Mouse (Mus musculus) heart, adult 2 months (tissue): ENCODE results near the gene Magi3. TPM values are rescaled to one million over a fixed set of nuclear protein-coding genes. Genes with fewer than 3 reads are reported as not detected.

Source experiments
- DNase-seq, 2 experiments: peaks; one replicate each; pipeline ENCODE4 v3.0.0; 2021
- H3K27ac ChIP-seq: fragments of 200-600 bp; 2 replicates; pipeline ENCODE4 v1.8.1; 2022
- H3K27me3 ChIP-seq: fragments of 200-500 bp; 2 replicates; pipeline ENCODE4 v1.6.1; 2012; ENCODE audit warnings: mild to moderate bottlenecking, low read length, inconsistent platforms, mixed read lengths; ENCODE audit not compliant: control insufficient read depth, insufficient read depth
- H3K36me3 ChIP-seq: fragments of 200-500 bp; 2 replicates; pipeline ENCODE4 v1.6.1; 2012; ENCODE audit warnings: low read length, inconsistent platforms; ENCODE audit not compliant: control insufficient read depth, insufficient read depth
- H3K4me1 ChIP-seq: fragments of 200-500 bp; 2 replicates; pipeline ENCODE4 v1.6.1; 2011; ENCODE audit warnings: low read length; ENCODE audit not compliant: control insufficient read depth, insufficient read depth
- H3K4me3 ChIP-seq: fragments of 200-600 bp; 2 replicates; pipeline ENCODE4 v1.8.1; 2022
- H3K79me2 ChIP-seq: fragments of 200-500 bp; replicated peaks from 2 replicates; pipeline ENCODE4 v1.6.1; 2012; ENCODE audit warnings: mild to moderate bottlenecking, inconsistent platforms, low read length, moderate library complexity, mixed read lengths; ENCODE audit not compliant: control insufficient read depth, insufficient read depth
- H3K9ac ChIP-seq: fragments of 200-500 bp; 2 replicates; pipeline ENCODE4 v1.6.1; 2012; ENCODE audit warnings: low read depth, mild to moderate bottlenecking, control low read depth, inconsistent platforms, low read length, mixed read lengths
- CTCF ChIP-seq: fragments of 200-600 bp; IDR thresholded peaks from 2 replicates; pipeline ENCODE4 v1.8.1; 2022; ENCODE audit warnings: antibody characterized with exemption, mild to moderate bottlenecking, moderate library complexity
- EP300 ChIP-seq: fragments of 200-500 bp; IDR thresholded peaks from 2 replicates; pipeline ENCODE4 v1.6.1; 2011; ENCODE audit warnings: low read depth, low read length, control low read depth; ENCODE audit not compliant: insufficient read depth
- POLR2A ChIP-seq: fragments of 200-500 bp; IDR thresholded peaks from 2 replicates; pipeline ENCODE4 v1.6.1; 2011; ENCODE audit warnings: mild to moderate bottlenecking, low read depth, low read length, control low read depth; ENCODE audit not compliant: insufficient read depth
- WGBS: fragments of 180-500 bp; shearing (Covaris S2); methylation state at CpG from one replicate; pipeline ENCODE4 v1.1.7; 2018; 5-methylcytosine and 5-hydroxymethylcytosine counted together
- intact Hi-C: fragments of 180-260 bp; cut with DNase I; formaldehyde crosslinking; loops from one replicate; pipeline ENCODE4 v1.15.1; 2025
- polyA plus RNA-seq: library from polyadenylated mRNA; depleted of rRNA; stranded (reverse); fragments of >200 nt; gene quantifications from 2 replicates; pipeline ENCODE4 v1.2.3, GENCODE M21; 2012
- total RNA-seq, 2 experiments: library from RNA; stranded (reverse); gene quantifications; 2 replicates each; pipeline ENCODE4 v1.2.3; 2021

The Magi3 gene
- total and polyA plus RNA-seq, 3 experiments: 10.0 to 42.2 (median 31.2) TPM

- no peak for TF ChIP-seq POLR2A
- TF ChIP-seq CTCF: no peak
- no peak for TF ChIP-seq EP300
- intact Hi-C loops: no loop called here
- H3K79me2 ChIP-seq: no peaks in the 10 kb centered on the region
- H3K4me1 ChIP-seq: no peaks in the 10 kb centered on the region
- 0 out of 2 replicates have a peak, but pooled peaks cover 2% of the 10 kb centered on the region for H3K36me3 ChIP-seq
- DNase-seq: no peak
- no peak overlapping the region for H3K27ac ChIP-seq
- no peak overlapping the region for H3K4me3 ChIP-seq
- H3K9ac ChIP-seq: no peak overlapping the region
- no peaks in the 10 kb centered on the region for H3K27me3 ChIP-seq
- WGBS: 84% methylated on average over 8 of the region's 8 CpGs
Measured at GRCm38 (mm10) chr3:104006896-104007466, 213.2 kb downstream of the Magi3 start.

GRCm38 (mm10) chr3:103998724-103999123, 221.4 kb downstream of the Magi3 start:
- Histone ChIP-seq H3K27ac (no peak overlapping the region), H3K9ac (no peak overlapping the region), H3K4me1 (no peaks in the 10 kb centered on the region), H3K27me3 (no peaks in the 10 kb centered on the region), H3K4me3 (no peak overlapping the region), H3K79me2 (no peaks in the 10 kb centered on the region), H3K36me3 (no peaks in the 10 kb centered on the region)
- DNase-seq: no peak
- TF ChIP-seq EP300: no peak
- no peak for TF ChIP-seq POLR2A
- TF ChIP-seq CTCF: no peak
- intact Hi-C loops: no loop called here
- 88% methylated on average over 4 of the region's 4 CpGs for WGBS

GRCm38 (mm10) chr3:103991271-103991670, 228.9 kb downstream of the Magi3 start:
- DNase-seq: no peak
- no peaks in the 10 kb centered on the region for H3K36me3 ChIP-seq

GRCm38 (mm10) chr3:103989352-103989751, 230.8 kb downstream of the Magi3 start:
- DNase-seq: no peak
- H3K4me1 ChIP-seq: no peaks in the 10 kb centered on the region
- H3K9ac ChIP-seq: no peak overlapping the region
- 66% methylated on average over 4 of the region's 4 CpGs for whole genome bisulfite sequencing
- no peak for TF ChIP-seq CTCF
- TF ChIP-seq POLR2A: no peak
- no peak for TF ChIP-seq EP300
- H3K27me3 ChIP-seq: no peaks in the 10 kb centered on the region
- no peak overlapping the region for H3K27ac ChIP-seq
- intact Hi-C loops: no loop called here
- no peaks in the 10 kb centered on the region for H3K79me2 ChIP-seq
- H3K4me3 ChIP-seq: no peak overlapping the region
- H3K36me3 ChIP-seq: no peaks in the 10 kb centered on the region

More at GRCm38 (mm10) chr3:103991271-103991670, 228.9 kb downstream of the Magi3 start:
- 95% methylated on average over 3 of the region's 3 CpGs for WGBS
- no peak for TF ChIP-seq EP300
- no peak for TF ChIP-seq CTCF
- no peak for TF ChIP-seq POLR2A
- Histone ChIP-seq H3K4me3 (no peak overlapping the region), H3K9ac (no peak overlapping the region), H3K27me3 (no peaks in the 10 kb centered on the region), H3K4me1 (no peaks in the 10 kb centered on the region), H3K27ac (no peak overlapping the region), H3K79me2 (no peaks in the 10 kb centered on the region)
- intact Hi-C loops: no loop called here

GRCm38 (mm10) chr3:103987831-103988432, 232.2 kb downstream of the Magi3 start:
- Histone ChIP-seq H3K36me3 (no peaks in the 10 kb centered on the region), H3K27me3 (no peaks in the 10 kb centered on the region), H3K4me1 (no peaks in the 10 kb centered on the region; the same call in 1 of the 2 replicates), H3K4me3 (no peak overlapping the region), H3K79me2 (no peaks in the 10 kb centered on the region), H3K27ac (no peak overlapping the region), H3K9ac (no peak overlapping the region)
- intact Hi-C loops: no loop called here
- DNase-seq: no peak
- no peak for TF ChIP-seq POLR2A
- no peak for TF ChIP-seq EP300
- no peak for TF ChIP-seq CTCF
- 56% methylated on average over 5 of the region's 5 CpGs for WGBS

- H3K27ac ChIP-seq: no peak overlapping the region
- intact Hi-C loops: no loop called here
- WGBS: 94% methylated on average over 2 of the region's 2 CpGs
- no peaks in the 10 kb centered on the region for H3K79me2 ChIP-seq
- no peak overlapping the region for H3K4me3 ChIP-seq
- no peaks in the 10 kb centered on the region; the same call in 1 of the 2 replicates for H3K4me1 ChIP-seq
- H3K36me3 ChIP-seq: no peaks in the 10 kb centered on the region
- no peak overlapping the region for H3K9ac ChIP-seq
- DNase-seq: no peak
- no peaks in the 10 kb centered on the region for H3K27me3 ChIP-seq
- TF ChIP-seq EP300 (no peak), CTCF (no peak), POLR2A (no peak)
Measured at GRCm38 (mm10) chr3:103985194-103985593, 235.0 kb downstream of the Magi3 start.
